Mouse (Mus musculus) CH12.LX (cell line): ENCODE results near the gene Nsmce1.

Source experiments
- CHD1 ChIP-seq: IDR thresholded peaks from 2 replicates; pipeline ENCODE4 v1.6.1; 2012; ENCODE audit warnings: low read depth, low read length, improper control_type of control experiment, inconsistent platforms
- CHD2 ChIP-seq: IDR thresholded peaks from 2 replicates; pipeline ENCODE4 v1.6.1; 2011; ENCODE audit warnings: low read length, improper control_type of control experiment
- CTCF ChIP-seq, 2 experiments: IDR thresholded peaks in 1 of 2; conservative IDR thresholded peaks in 1 of 2; 2 replicates each; pipeline ENCODE4 v1.5.1; 2011 to 2012; ENCODE audit warnings: low read depth in 2 of 2, low read length in 2 of 2, improper control_type of control experiment in 1 of 2, inconsistent platforms in 1 of 2, mild to moderate bottlenecking in 1 of 2, moderate library complexity in 1 of 2
- EP300 ChIP-seq: IDR thresholded peaks from 2 replicates; pipeline ENCODE4 v1.6.1; 2011; ENCODE audit warnings: low read length, improper control_type of control experiment
- HCFC1 ChIP-seq: IDR thresholded peaks from 2 replicates; pipeline ENCODE4 v1.6.1; 2012; ENCODE audit warnings: low read depth, mild to moderate bottlenecking, inconsistent platforms, low read length, improper control_type of control experiment
- MAX ChIP-seq: IDR thresholded peaks from 2 replicates; pipeline ENCODE4 v1.6.1; 2011; ENCODE audit warnings: low read length, improper control_type of control experiment
- MXI1 ChIP-seq: IDR thresholded peaks from 2 replicates; pipeline ENCODE4 v1.6.1; 2011; ENCODE audit warnings: mild to moderate bottlenecking, low read depth, low read length, improper control_type of control experiment
- NRF1 ChIP-seq: IDR thresholded peaks from 2 replicates; pipeline ENCODE4 v1.6.1; 2014; ENCODE audit warnings: low read depth, mild to moderate bottlenecking, inconsistent platforms, low read length, improper control_type of control experiment, moderate library complexity
- POLR2A ChIP-seq: IDR thresholded peaks from 2 replicates; pipeline ENCODE4 v1.6.1; 2011; ENCODE audit warnings: low read depth, mild to moderate bottlenecking, improper control_type of control experiment, low read length
- POLR2AphosphoS2 ChIP-seq: IDR thresholded peaks from 2 replicates; pipeline ENCODE4 v1.6.1; 2011; ENCODE audit warnings: low read depth, low read length, improper control_type of control experiment
- TBP ChIP-seq: conservative IDR thresholded peaks from 2 replicates; pipeline ENCODE4 v1.6.1; 2011; ENCODE audit warnings: low read depth, low read length, improper control_type of control experiment
- UBTF ChIP-seq: IDR thresholded peaks from 2 replicates; pipeline ENCODE4 v1.6.1; 2012; ENCODE audit warnings: low read depth, mild to moderate bottlenecking, inconsistent platforms, low read length, improper control_type of control experiment, moderate library complexity
- USF1 ChIP-seq: IDR thresholded peaks from 2 replicates; pipeline ENCODE4 v1.6.1; 2014; ENCODE audit warnings: low read depth, mild to moderate bottlenecking, inconsistent platforms, low read length, improper control_type of control experiment

- TF ChIP-seq CTCF (conservative IDR thresholded peaks at IDR 0.05 in 1 of 2, IDR thresholded peaks at IDR 0.05 in 1 of 2; ENCODE audit: low read depth in 2 of 2, low read length in 2 of 2) (no peak), POLR2AphosphoS2 (no peak), EP300 (no peak), MXI1 (no peak), CHD1 (no peak), USF1 (no peak), NRF1 (no peak), MAX (no peak), UBTF (no peak), POLR2A (no peak), CHD2 (no peak), TBP (no peak), HCFC1 (no peak)
Measured at GRCm38 (mm10) chr7:125492551-125492950, 1.2 kb upstream of the Nsmce1 start.
